Mouse (Mus musculus) monocyte, adult 2 months (primary cell): Measurements from ENCODE around the gene Usf2.
A peak's percentile ranks its signal among the peaks of the same experiment; 100 is the strongest.

ENCODE experiments used
- DNase-seq, 2 experiments: peaks; one replicate each; pipeline ENCODE4 v3.0.0; 2022; ENCODE audit warnings: low spot score in 2 of 2, low read depth in 1 of 2

Usf2 gene

GRCm38 (mm10) chr7:30956756-30957366 lies at the start of gene Usf2:
Usf2 (minus strand) TSS chr7:30956803.
- DNase-seq = peak in 1 of 2 experiments; percentile 70

GRCm38 (mm10) chr7:31002650-31003049 lies 46.0 kb upstream of the Usf2 start:
- peak; percentile 60 to 65 for DNase-seq

- DNase-seq = peak; percentile 11 to 30
These were observed 44.0 kb upstream of the Usf2 start for GRCm38 (mm10) chr7:31000505-31001020.

GRCm38 (mm10) chr7:30996491-30996890 lies 39.9 kb upstream of the Usf2 start:
- no peak for DNase-seq

GRCm38 (mm10) chr7:30993986-30994385 lies 37.4 kb upstream of the Usf2 start:
- DNase-seq = no peak

GRCm38 (mm10) chr7:30992148-30992547 lies 35.5 kb upstream of the Usf2 start:
- no peak for DNase-seq

GRCm38 (mm10) chr7:30988519-30989162 lies 32.0 kb upstream of the Usf2 start:
- no peak for DNase-seq

GRCm38 (mm10) chr7:30985357-30985756 lies 28.8 kb upstream of the Usf2 start:
- DNase-seq = no peak

GRCm38 (mm10) chr7:30981703-30982102 lies 25.1 kb upstream of the Usf2 start:
- no peak for DNase-seq

GRCm38 (mm10) chr7:30973501-30974289 lies 17.1 kb upstream of the Usf2 start, which contains the start of gene Fam187b:
Fam187b (plus strand) TSS chr7:30973790.
- DNase-seq = peak; percentile 85 to 87

GRCm38 (mm10) chr7:30973251-30973500 lies 16.6 kb upstream of the Usf2 start, which contains the start of gene Lsr:
Lsr (minus strand) TSS chr7:30973464.
- no peak for DNase-seq

GRCm38 (mm10) chr7:30972426-30973250 lies 16.0 kb upstream of the Usf2 start:
- peak in 1 of 2 experiments; percentile 28 for DNase-seq

GRCm38 (mm10) chr7:30971901-30972300 lies 15.3 kb upstream of the Usf2 start:
- no peak for DNase-seq

- no peak for DNase-seq
These were observed 12.6 kb upstream of the Usf2 start for GRCm38 (mm10) chr7:30969174-30969573.

- DNase-seq = no peak
These were observed 12.0 kb upstream of the Usf2 start for GRCm38 (mm10) chr7:30968611-30969010.

- no peak for DNase-seq
These were observed 10.1 kb upstream of the Usf2 start for GRCm38 (mm10) chr7:30966657-30967056.

- no peak for DNase-seq
These were observed 9.1 kb upstream of the Usf2 start for GRCm38 (mm10) chr7:30965677-30966076.

GRCm38 (mm10) chr7:30964366-30964765 lies 7.8 kb upstream of the Usf2 start:
- DNase-seq = no peak

GRCm38 (mm10) chr7:30962862-30963261 lies 6.3 kb upstream of the Usf2 start:
- DNase-seq = no peak

GRCm38 (mm10) chr7:30959786-30960349 lies 3.3 kb upstream of the Usf2 start:
- no peak for DNase-seq
